Mouse (Mus musculus): ENCODE measurements around the gene Klhl29.
"Not testable (repeated sequence)": the region's sequence is repeated elsewhere in the genome, so short reads cannot be mapped to it uniquely, and the experiment has no call there.

Gene Klhl29

GRCm38 (mm10) chr12:5358497-5358896 is 17.0 kb downstream of the Klhl29 start:
- no peak for DNase-seq (ENCODE audit: low spot score)

DNA sequence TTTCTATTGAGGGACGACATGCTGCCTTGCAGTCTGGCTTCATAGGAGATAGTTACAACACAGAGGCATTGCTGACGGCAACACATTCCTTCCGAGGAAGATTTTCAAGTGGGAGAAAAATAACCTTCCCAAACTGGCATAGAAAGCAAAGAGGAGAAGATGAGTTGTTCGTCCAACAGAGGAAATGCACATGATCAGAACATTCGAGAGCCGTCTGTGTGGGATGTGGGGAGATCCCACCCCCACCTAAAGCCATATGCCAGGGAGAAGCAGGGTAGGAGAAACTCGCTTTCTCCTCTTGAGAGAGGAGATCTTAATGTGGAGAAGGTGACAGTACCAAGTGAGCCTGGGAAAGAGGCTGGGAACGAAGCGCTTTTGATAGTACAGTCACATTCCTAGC is 22.1 kb downstream of the Klhl29 start:
- DNase-seq (ENCODE audit: low spot score), result no peak

- no peak for DNase-seq (ENCODE audit: low spot score)
Measured at GRCm38 (mm10) chr12:5352771-5353170, 22.7 kb downstream of the Klhl29 start.

GRCm38 (mm10) chr12:5350491-5351285 is 24.8 kb downstream of the Klhl29 start:
- DNase-seq (ENCODE audit: low spot score), result no peak

DNA sequence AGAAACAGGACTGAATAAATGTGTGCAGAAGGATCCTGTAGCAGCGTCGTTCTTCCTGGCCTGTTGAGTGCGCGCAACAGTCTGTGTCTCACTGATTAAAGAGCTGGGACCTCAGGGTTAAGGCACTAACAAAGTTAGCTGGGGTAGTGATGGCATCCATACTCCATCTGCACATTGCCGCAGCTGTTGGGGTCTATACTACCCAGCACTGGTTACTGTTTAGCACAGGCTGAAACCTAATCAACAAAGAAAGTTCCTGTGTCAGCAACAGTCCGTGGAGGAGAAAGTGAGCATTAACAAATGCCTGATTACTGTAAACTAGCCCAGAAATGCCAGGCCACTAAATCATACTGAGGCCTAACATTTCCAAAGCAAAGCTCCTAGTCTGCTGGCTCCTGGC is 30.4 kb downstream of the Klhl29 start:
- DNase-seq (ENCODE audit: low spot score), result no peak

DNA sequence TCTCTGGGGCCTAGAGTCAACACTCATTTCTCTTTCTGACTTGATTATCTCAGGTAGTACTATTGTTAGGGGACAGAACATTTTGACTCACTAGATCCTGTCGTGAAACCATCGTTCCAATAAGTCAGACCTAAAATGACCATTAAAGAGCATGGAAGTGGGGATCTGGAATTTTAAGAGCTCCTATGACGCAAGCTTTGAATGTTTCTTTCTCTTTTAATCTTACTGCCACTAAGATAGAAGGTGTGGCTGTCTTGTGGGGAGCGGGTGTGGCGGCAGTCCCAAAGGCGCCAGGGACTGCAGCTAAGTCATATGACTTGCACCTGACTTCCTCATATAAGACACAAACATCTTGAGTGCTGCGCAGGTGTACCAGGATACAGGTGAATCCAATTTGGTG is 31.0 kb downstream of the Klhl29 start:
- not testable (repeated sequence) for DNase-seq (ENCODE audit: low spot score)

- no peak for DNase-seq (ENCODE audit: low spot score)
Measured at GRCm38 (mm10) chr12:5340151-5340603, 35.3 kb downstream of the Klhl29 start.

- DNase-seq (ENCODE audit: low spot score), result no peak
Measured at GRCm38 (mm10) chr12:5336927-5337712, 38.4 kb downstream of the Klhl29 start.

- DNase-seq (ENCODE audit: low spot score), result no peak
Measured at GRCm38 (mm10) chr12:5336331-5336730, 39.2 kb downstream of the Klhl29 start.

- DNase-seq (ENCODE audit: low spot score), result no peak
Measured at GRCm38 (mm10) chr12:5334956-5335355, 40.5 kb downstream of the Klhl29 start.

DNA sequence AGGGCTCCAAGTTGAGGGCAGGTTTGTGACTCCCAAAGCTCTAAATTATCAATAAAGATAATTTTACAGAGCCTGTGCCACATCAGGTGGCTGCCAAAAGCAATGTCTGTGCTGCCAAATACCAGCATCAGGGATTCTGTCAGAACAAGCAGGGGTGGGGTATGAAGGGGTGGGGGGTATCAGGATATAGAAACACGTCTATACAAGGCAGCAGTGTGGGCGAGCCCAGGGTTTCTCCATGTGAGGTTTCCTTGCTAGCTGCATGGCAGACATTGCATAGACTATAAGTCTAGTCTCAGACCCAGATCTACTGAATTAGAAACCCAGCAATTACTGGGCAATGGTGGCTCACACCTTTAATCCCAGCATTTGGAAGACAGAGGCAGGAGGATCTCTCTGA is 41.3 kb downstream of the Klhl29 start:
- DNase-seq (ENCODE audit: low spot score), result no peak

- no peak for DNase-seq (ENCODE audit: low spot score)
Measured at GRCm38 (mm10) chr12:5331810-5332484, 43.5 kb downstream of the Klhl29 start.

DNA sequence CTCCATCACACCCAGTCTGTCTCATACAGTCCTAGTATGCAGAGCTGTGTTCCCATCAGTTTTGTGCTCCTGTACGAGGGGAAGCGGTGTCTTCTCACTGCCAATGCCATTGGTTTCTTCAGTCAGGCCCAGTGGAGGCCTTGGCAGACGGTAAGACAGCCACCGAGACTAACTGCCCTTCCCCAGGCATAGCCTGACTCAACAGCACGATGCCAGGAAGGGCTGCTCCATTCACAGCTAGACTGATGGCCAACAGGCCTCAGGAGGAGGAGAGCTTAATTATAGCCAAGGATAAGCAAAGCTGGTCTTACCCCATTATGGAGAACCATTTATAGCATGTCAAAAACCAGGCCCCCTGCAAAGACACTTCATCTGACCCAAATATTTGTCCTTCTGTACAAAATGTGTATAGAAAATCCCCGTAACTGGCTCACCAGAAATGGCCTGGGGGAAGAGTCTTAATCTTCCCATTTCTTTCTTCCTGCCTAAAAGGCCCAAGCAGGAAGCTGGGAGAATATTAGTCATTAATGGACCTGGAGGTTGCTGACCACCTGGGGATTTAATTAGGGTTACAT is 44.9 kb downstream of the Klhl29 start:
- no peak for DNase-seq (ENCODE audit: low spot score)

GRCm38 (mm10) chr12:5322444-5323087 is 52.9 kb downstream of the Klhl29 start:
- DNase-seq (ENCODE audit: low spot score), result no peak

GRCm38 (mm10) chr12:5321017-5321416 is 54.5 kb downstream of the Klhl29 start:
- DNase-seq (ENCODE audit: low spot score), result no peak

- DNase-seq (ENCODE audit: low spot score), result no peak
Measured at GRCm38 (mm10) chr12:5319359-5319973, 56.0 kb downstream of the Klhl29 start.

GRCm38 (mm10) chr12:5316029-5316567 is 59.4 kb downstream of the Klhl29 start:
- DNase-seq (ENCODE audit: low spot score), result no peak

GRCm38 (mm10) chr12:5307923-5308322 is 67.6 kb downstream of the Klhl29 start:
- DNase-seq (ENCODE audit: low spot score), result no peak

- DNase-seq (ENCODE audit: low spot score), result no peak
Measured at GRCm38 (mm10) chr12:5305466-5305865, 70.0 kb downstream of the Klhl29 start.

DNA sequence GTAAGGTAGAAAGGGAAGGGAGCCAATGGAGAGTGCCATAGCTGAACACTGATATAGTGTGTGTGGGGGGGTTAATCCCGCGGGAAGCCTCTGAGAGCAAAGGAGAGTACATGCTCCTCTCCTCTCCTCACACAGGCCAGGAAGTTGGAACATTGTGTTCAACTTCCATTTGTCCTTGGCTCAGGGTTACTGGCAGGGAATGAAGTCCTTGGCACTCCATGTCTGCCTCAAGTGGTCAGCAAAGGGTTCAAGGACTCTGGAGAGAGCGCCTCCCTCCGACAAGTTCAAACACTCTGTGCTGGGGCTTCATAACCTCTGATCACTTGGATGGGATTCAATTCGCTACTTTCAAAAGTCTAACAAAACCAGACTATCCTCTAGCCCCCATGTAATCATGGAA is 71.6 kb downstream of the Klhl29 start:
- DNase-seq (ENCODE audit: low spot score), result no peak

DNA sequence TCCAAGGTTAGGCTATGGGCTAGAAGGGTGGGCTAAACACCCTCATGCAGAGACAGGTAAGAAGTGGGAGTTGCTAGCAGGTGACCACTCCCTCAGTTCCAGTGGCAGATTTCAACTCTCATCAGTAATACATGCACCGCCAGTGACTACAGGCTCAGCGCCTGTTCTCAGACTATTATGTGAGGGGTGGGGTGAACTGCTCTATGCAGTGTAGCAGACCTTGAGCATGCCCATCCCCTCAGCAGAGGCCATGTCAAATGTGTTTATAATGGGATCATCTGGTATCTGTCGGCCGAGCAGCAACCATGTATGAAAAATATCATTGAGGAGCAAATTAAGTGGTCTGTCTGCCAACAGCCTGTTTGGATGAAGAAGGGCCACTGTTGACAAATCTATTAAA is 72.4 kb downstream of the Klhl29 start:
- DNase-seq (ENCODE audit: low spot score), result no peak

Measured in left cerebral cortex, adult 11 months (tissue).